Mouse (Mus musculus) heart, postnatal 14 days (tissue): ENCODE data around the gene Olfr736. TPM values are rescaled to one million over a fixed set of nuclear protein-coding genes. Genes with fewer than 3 reads are reported as not detected.

ENCODE experiments used
- DNase-seq, 2 experiments: peaks; one replicate each; pipeline ENCODE4 v3.0.0; 2021 to 2022
- intact Hi-C: fragments of 180-260 bp; cut with DNase I; formaldehyde crosslinking; loops from one replicate; pipeline ENCODE4 v1.15.1; 2025
- long read RNA-seq, 2 experiments: library from polyadenylated mRNA; stranded (forward); transcript quantifications; one replicate each; pipeline ENCODE4 v2.0.0; 2021
- total RNA-seq, 2 experiments: library from RNA; stranded (reverse); gene quantifications; 2 replicates each; pipeline ENCODE4 v1.2.3; 2021

Olfr736 gene
- not detected for total RNA-seq
- long read RNA-seq, experiment 1, result 0 reads
- long read RNA-seq, experiment 2, result 0 reads

DNA sequence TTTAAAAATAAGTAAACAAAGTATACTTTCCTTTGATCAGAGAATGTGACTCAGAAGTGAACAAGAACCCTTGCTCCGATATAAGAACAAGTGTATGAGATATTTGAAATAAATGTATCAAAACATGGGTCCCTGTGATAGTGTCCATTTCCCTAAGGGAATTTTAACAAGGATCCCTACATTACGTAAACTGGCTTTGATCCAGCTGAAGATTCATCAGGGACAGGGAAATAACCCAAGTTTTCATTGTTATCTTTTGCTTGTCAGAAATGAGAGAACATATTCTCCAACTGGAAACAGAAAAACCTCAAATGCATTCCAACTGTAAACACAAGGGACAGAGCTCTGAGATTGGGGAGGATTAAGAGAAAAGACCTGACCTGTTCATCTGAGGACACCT is at the start of gene Olfr736:
Gene Olfr736 (plus strand): TSS at position 301 of the 400 bp plus-strand sequence.
- no peak for DNase-seq

DNA sequence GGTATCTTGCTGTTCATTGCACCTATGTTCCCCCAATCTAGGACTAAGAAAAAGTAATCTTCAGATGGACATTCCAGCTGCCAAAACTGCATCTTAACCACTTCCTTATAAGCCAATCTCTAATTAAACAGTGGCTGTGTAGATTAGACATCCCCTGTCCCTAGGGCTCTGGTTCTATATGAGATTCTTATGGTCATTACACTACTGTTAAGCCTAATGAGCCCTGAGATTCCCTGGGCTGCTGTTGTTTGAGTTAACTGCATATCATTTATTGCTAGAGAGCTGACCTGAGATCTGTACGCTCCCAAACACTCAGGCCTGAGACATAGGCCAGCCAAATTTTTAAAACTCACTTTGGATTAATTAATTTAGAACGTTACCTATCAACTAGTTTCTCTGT is 32.2 kb upstream of the Olfr736 start, which contains the start of gene Olfr735:
Gene Olfr735 (minus strand): TSS at position 77 of the 400 bp plus-strand sequence.
- DNase-seq, result no peak
- intact Hi-C loops, result no loop called here

More for the DNA sequence above, at the start of gene Olfr736:
- intact Hi-C loops, result no loop called here

DNA sequence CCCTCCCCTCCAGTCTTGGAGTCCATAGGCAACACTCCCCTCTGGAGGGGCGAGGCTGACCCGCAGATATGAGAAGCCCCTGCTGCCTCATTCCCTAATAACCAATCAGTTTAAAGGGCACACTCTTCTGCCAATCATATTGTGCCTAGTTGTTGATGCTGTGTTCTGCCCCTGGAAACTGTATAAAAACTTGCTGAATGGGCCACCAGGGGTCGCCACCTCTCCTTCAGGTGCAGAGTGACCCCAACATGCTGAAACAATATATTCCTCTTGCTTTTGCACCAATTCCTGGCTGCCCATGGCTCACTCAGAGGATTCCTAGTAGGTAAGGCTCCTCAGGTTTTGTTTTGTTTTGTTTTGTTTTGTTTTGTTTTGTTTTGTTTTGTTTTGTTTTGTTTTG is 28.5 kb upstream of the Olfr736 start:
- DNase-seq, result peak; percentile 4 to 10
- intact Hi-C loops, result no loop called here

DNA sequence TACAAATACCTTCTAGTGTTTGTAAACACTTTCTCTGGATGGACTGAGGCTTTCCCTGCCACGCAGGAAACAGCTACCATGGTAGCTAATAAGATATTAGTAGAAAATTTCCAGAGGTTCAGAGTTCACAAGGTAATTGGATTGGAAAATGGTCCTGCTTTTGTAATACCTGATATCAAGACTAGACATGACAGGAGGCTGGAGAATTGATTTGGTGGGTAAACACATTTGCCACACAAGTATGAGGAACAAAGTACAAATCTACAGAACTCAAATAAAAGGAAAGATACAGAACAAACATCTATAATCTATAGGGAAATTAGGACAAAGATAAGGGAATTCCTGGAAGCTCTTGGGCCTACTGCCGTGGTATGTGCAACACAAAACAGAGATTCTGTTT is 24.2 kb upstream of the Olfr736 start:
- intact Hi-C loops, result no loop called here
- no peak for DNase-seq

DNA sequence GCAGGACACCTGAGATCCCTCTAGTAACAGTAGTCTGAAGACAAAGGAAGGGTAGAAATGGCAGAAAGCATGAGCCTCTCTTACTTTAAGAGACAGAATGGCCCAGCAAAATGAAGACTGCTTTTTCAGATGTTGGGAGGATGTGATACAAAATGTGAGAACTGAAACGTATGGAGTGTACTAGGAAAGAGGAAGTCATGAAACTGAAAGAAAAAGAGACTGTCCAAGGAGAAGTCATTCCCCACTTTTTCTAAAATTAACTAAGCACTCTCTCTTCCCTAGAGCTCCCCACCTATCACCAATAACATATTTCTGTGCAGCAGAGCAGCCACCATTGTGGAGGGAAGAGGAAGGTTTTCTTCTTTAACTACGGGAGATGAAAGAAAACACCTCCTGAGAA is 23.4 kb upstream of the Olfr736 start, which contains the start of gene Tlr11:
Gene Tlr11 (plus strand): TSS at position 322 of the 400 bp plus-strand sequence.
- intact Hi-C loops, result no loop called here
- DNase-seq, result no peak

DNA sequence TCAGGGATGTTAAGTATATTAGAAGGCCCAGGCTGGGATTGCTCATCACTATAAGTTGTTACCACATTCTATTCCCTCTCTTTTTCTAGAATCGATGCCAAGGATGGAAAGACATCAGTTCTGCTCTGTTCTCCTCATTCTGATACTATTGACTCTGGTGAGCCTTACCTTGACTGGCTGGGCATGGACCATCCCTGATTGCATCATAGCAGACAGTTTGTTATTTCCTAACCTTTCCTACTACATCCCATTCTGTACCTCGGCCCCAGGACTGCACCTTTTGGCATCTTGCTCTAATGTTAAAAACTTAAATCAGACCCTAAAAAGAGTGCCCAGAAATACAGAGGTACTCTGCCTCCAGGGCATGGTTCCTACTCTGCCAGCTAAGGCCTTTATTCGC is 20.5 kb upstream of the Olfr736 start:
- DNase-seq, result no peak
- intact Hi-C loops, result no loop called here

DNA sequence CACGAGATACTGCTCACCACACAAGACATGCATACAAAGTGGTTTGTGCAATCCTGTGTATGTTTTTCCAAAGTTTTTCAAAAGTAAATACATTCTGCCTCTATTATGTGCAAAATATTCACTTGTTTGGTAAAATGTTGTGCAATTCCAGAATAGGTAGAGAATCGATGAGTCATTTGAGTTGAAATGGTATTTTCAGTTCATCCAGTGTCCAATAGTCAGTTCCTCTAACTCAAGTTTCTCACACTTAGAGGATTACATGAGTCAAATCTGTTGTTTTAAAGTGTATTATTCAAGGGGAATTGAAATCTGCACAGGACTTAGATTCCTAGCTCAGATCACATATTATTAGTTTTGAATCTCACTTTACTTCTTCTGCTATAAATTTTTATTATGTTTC is 17.4 kb upstream of the Olfr736 start:
- no peak for DNase-seq

DNA sequence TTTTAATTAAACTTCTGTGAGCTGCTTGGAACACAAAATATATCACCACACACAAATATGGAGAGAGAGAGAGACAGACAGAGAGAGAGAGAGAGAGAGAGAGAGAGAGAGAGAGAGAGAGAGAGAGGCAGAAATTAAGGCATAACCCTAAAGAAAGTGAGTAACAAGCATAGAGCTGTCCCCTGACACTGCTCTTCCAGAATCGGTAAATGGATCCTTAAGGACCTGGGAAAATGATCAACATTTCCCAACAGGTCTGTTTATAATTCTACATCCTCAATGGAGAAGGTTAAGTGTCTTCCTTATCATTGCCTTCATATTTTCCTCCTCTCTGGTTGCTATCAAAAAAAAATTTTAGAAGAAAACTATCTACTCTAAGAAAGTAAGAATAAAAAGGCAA is 26.3 kb downstream of the Olfr736 start, which contains the start of gene Olfr738:
Gene Olfr738 (plus strand): TSS at position 301 of the 400 bp plus-strand sequence.
- intact Hi-C loops, result no loop called here
- no peak for DNase-seq

More for the DNA sequence above, 17.4 kb upstream of the Olfr736 start:
- intact Hi-C loops, result no loop called here

DNA sequence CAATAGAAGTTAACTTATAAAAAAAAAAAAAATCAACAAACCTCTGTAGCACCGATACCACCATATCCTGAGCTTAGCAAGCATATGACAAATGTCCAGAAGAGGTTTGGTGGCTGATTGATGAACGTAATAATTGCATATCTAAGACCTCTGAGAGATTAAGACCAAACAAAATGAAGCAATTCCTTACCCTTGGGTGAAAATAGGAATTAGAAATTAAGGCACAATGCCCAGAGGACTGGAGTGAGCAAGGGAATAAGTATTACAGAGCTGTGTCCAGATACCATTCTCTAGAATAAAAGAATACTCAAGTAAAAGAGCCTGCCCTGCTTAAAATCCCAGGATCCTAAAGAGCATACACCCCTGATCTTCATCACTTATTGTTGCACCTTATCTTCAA is 37.4 kb downstream of the Olfr736 start, which contains the start of gene Olfr739:
Gene Olfr739 (plus strand): TSS at position 301 of the 400 bp plus-strand sequence.
- no peak for DNase-seq
- intact Hi-C loops, result no loop called here

Other genes with a start within 250 kb of the Olfr736 start
- not detected for gene Olfr728, start 238.5 kb upstream of the Olfr736 start, total RNA-seq
- not detected for gene Olfr729, start 228.3 kb upstream of the Olfr736 start, total RNA-seq
- not detected for gene Olfr730, start 193.0 kb upstream of the Olfr736 start, total RNA-seq
- gene Olfr731, start 139.3 kb upstream of the Olfr736 start, total RNA-seq, result not detected
- not detected for gene Olfr732, start 97.0 kb upstream of the Olfr736 start, total RNA-seq
- not detected for gene Olfr733, start 79.6 kb upstream of the Olfr736 start, total RNA-seq
- gene Olfr734, start 54.4 kb upstream of the Olfr736 start, total RNA-seq, result not detected
- gene Olfr735, start 32.3 kb upstream of the Olfr736 start, total RNA-seq, result not detected
- gene Tlr11, start 23.2 kb upstream of the Olfr736 start, total RNA-seq, result not detected
- not detected for gene Olfr738, start 26.4 kb downstream of the Olfr736 start, total RNA-seq
- not detected for gene Olfr739, start 37.5 kb downstream of the Olfr736 start, total RNA-seq
- not detected for gene Olfr740, start 64.4 kb downstream of the Olfr736 start, total RNA-seq
- not detected for gene Olfr741, start 91.6 kb downstream of the Olfr736 start, total RNA-seq
- not detected for gene Olfr742, start 122.4 kb downstream of the Olfr736 start, total RNA-seq
- not detected for gene Olfr743, start 140.7 kb downstream of the Olfr736 start, total RNA-seq
- gene Olfr744, start 233.7 kb downstream of the Olfr736 start, total RNA-seq, result not detected